Mouse (Mus musculus) liver, embryonic 11.5 days (tissue): ENCODE measurements around the gene Ntf3. TPM values are rescaled to one million over a fixed set of nuclear protein-coding genes. Genes with fewer than 3 reads are reported as not detected.

ENCODE experiments used
- ATAC-seq: fragments of 200-750 bp; cut with Nextera tagmentation; replicated peaks from 2 replicates; pipeline ENCODE4 v1.8.0; 2017; ENCODE audit warnings: moderate number of reproducible peaks, mild to moderate bottlenecking, moderate TSS enrichment, moderate library complexity; ENCODE audit not compliant: low FRiP score
- DNase-seq: peaks from one replicate; pipeline ENCODE4 v3.0.0-alpha.2; 2017; ENCODE audit warnings: low spot score
- H3K27ac ChIP-seq: fragments of 300-500 bp; sonication (generic); 2 replicates; pipeline ENCODE4 v1.5.1; 2014; ENCODE audit warnings: mild to moderate bottlenecking, low read depth, low read length, control low read depth
- H3K27me3 ChIP-seq: fragments of 300-500 bp; sonication (generic); replicated peaks from 2 replicates; pipeline ENCODE4 v1.6.1; 2014; ENCODE audit warnings: low read length, mixed read lengths; ENCODE audit not compliant: control insufficient read depth, insufficient read depth
- H3K36me3 ChIP-seq: fragments of 300-500 bp; sonication (generic); 2 replicates; pipeline ENCODE4 v1.6.1; 2014; ENCODE audit warnings: mild to moderate bottlenecking, low read length, moderate library complexity, mixed read lengths; ENCODE audit not compliant: control insufficient read depth, insufficient read depth
- H3K4me1 ChIP-seq: fragments of 300-500 bp; sonication (generic); replicated peaks from 2 replicates; pipeline ENCODE4 v1.6.1; 2014; ENCODE audit warnings: low read length, mixed read lengths; ENCODE audit not compliant: control insufficient read depth, insufficient read depth
- H3K4me2 ChIP-seq: fragments of 300-500 bp; sonication (generic); 2 replicates; pipeline ENCODE4 v1.6.1; 2014; ENCODE audit warnings: mild to moderate bottlenecking, control low read depth, moderate library complexity
- H3K4me3 ChIP-seq: fragments of 300-500 bp; sonication (generic); 2 replicates; pipeline ENCODE4 v1.5.1; 2014; ENCODE audit warnings: low read depth, low read length, control low read depth
- H3K9ac ChIP-seq: fragments of 300-500 bp; sonication (generic); 2 replicates; pipeline ENCODE4 v1.6.1; 2014; ENCODE audit warnings: low read depth, low read length, control low read depth
- H3K9me3 ChIP-seq: fragments of 300-500 bp; sonication (generic); 2 replicates; pipeline ENCODE4 v1.6.1; 2016; ENCODE audit warnings: low read length, inconsistent platforms, mixed read lengths; ENCODE audit not compliant: control insufficient read depth
- WGBS: fragments of 180-500 bp; shearing (Covaris S2); extraction: QIAGEN DNeasy Blood & Tissue Kit; methylation state at CpG from one replicate; pipeline ENCODE4 v1.1.7; 2014; 5-methylcytosine and 5-hydroxymethylcytosine counted together
- polyA plus RNA-seq: library from polyadenylated mRNA; unstranded; fragments of >200 nt; fragmentation: Nextera tagmentation; extraction: Ambion mirVana; gene quantifications from 2 replicates; pipeline ENCODE4 v1.2.1, GENCODE M21; 2014

Ntf3 gene
- polyA plus RNA-seq, 1 experiment from 2014 or later = 6.2 TPM

DNA sequence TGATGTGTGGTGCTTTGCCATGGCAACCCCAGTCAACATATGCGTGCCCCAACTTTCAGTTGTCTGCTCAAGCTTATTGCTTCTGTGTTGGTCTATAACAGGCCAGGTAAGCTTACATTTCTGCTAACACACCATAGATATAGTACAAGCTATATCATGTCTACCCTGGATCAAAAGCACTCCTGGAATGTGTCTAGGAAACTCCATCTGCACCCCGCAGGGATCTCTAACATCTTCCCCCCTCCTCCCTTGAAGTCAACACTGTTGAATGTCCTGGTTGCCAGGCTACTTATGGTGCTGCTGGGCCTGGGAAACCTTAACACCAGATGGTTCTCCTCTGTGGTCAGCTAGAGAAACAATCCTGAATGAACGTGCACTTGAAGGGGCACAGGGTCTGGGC, 24.0 kb downstream of the Ntf3 start:
- no peak for ATAC-seq
- Histone ChIP-seq H3K9ac (no peak overlapping the region), H3K36me3 (no peaks in the 10 kb centered on the region), H3K27me3 (no peaks in the 10 kb centered on the region), H3K27ac (no peak overlapping the region), H3K4me3 (no peak overlapping the region), H3K4me2 (no peak overlapping the region), H3K4me1 (no peaks in the 10 kb centered on the region; the same call in none of the 2 replicates), H3K9me3 (no peaks in the 10 kb centered on the region)
- WGBS = 71% methylated on average over 3 of the region's 3 CpGs
- DNase-seq = no peak

DNA sequence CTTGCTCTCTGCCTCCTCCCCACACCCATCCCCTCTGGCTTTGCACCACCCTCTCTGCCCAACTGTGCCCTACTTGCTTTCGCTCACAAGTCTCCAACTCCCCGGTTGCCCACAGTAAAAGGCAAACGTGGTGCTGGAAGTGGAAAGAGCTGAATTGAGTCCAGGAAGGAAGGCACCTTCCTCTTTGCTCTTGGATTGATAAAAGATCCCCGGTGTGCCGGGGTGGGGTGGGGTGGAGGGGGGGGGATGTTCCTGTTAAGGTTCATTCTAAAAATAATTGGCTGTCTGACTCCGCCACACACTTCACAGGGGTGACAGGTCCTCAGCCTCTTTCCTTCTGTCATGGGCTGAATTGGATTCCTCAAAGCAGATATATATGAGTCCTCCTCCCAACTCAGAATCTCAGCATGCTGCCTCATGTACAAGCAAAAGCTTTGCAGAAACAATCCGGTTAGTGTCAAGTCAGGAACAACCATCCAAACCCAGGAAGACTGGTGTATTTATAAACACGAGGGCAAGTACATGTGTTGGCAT, 24.6 kb downstream of the Ntf3 start:
- H3K36me3 ChIP-seq = no peaks in the 10 kb centered on the region
- no peak overlapping the region for H3K4me3 ChIP-seq
- DNase-seq = no peak
- ATAC-seq = no peak
- H3K9ac ChIP-seq = no peak overlapping the region
- H3K27me3 ChIP-seq = no peaks in the 10 kb centered on the region
- no peaks in the 10 kb centered on the region; the same call in none of the 2 replicates for H3K4me1 ChIP-seq
- H3K4me2 ChIP-seq = no peak overlapping the region
- WGBS = 38% methylated on average over 8 of the region's 8 CpGs
- H3K27ac ChIP-seq = no peak overlapping the region
- no peaks in the 10 kb centered on the region for H3K9me3 ChIP-seq

DNA sequence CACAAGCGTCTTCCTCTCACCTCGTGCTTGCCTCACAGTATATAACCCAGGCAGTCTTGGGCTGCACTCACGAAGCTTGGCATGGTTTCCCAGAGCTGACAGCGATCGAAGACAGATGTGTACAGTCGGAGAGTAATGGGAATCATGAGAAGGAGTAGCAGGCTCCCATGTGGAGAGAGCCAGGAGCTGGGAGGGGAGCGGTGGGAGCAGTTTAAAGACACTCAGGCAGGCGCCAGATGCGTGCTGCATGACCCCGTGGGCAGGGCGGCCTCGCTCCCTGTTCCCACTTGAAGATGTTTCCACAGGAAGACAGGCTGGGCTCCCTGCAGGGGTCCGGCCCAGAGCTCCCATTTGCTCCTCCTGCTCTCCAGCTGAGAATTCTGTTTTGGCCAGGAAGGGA, 25.2 kb downstream of the Ntf3 start:
- H3K4me3 ChIP-seq = no peak overlapping the region
- H3K4me2 ChIP-seq = no peak overlapping the region
- 43% methylated on average over 13 of the region's 13 CpGs for WGBS
- ATAC-seq (no peak), DNase-seq (no peak)
- no peak overlapping the region for H3K9ac ChIP-seq
- no peak overlapping the region for H3K27ac ChIP-seq
- H3K9me3 ChIP-seq = no peaks in the 10 kb centered on the region
- no peaks in the 10 kb centered on the region for H3K36me3 ChIP-seq
- H3K27me3 ChIP-seq = no peaks in the 10 kb centered on the region
- H3K4me1 ChIP-seq = no peaks in the 10 kb centered on the region; the same call in none of the 2 replicates

DNA sequence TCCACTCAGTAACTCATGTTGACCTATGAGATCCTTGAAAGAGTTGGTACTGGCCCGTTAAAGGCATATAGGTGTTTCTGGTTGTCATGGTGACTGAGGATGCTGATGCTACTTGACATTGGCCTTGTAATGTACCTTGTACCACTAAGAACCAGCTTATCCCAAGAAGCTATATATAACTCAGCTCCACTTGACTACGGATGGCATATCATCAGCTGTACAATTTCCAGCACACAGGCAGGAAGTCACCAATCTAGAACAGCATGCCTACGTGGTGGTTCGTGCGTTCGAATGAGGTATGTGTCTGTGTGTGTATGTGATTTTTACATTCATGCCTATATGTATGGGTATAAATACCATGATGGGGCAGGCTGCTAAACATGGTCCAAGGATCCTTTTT, 25.7 kb downstream of the Ntf3 start:
- no peaks in the 10 kb centered on the region for H3K36me3 ChIP-seq
- H3K27me3 ChIP-seq = no peaks in the 10 kb centered on the region
- H3K27ac ChIP-seq = no peak overlapping the region
- ATAC-seq = no peak
- no peaks in the 10 kb centered on the region; the same call in none of the 2 replicates for H3K4me1 ChIP-seq
- WGBS = 74% methylated on average over 6 of the region's 6 CpGs
- H3K9ac ChIP-seq = no peak overlapping the region
- DNase-seq = no peak
- no peak overlapping the region for H3K4me2 ChIP-seq
- H3K4me3 ChIP-seq = no peak overlapping the region
- H3K9me3 ChIP-seq = no peaks in the 10 kb centered on the region

DNA sequence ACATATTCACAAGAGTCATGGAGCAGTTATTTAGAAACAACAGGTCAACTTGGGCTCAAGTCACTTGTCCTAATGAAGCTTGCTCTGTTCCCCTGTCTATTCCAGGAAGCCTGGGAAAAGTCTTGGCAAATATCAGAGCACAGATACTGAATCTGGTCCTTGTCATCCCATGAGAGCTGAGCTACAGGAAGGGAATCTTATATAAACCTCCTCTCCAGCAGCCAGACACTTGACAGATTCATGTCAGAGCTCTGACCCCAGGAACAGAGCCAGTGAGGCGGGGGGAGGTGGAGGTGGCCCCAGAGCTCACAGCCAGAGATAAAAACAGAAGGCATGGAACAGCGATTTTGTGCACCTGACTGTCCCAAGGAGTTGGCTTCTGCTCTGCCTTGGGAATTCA, 26.3 kb downstream of the Ntf3 start:
- Histone ChIP-seq H3K9ac (no peak overlapping the region), H3K27me3 (no peaks in the 10 kb centered on the region), H3K9me3 (no peaks in the 10 kb centered on the region), H3K4me1 (no peaks in the 10 kb centered on the region; the same call in none of the 2 replicates), H3K4me3 (no peak overlapping the region), H3K36me3 (no peaks in the 10 kb centered on the region), H3K27ac (no peak overlapping the region), H3K4me2 (no peak overlapping the region)
- no peak for ATAC-seq
- WGBS = 63% methylated on average over 2 of the region's 2 CpGs
- DNase-seq = no peak

DNA sequence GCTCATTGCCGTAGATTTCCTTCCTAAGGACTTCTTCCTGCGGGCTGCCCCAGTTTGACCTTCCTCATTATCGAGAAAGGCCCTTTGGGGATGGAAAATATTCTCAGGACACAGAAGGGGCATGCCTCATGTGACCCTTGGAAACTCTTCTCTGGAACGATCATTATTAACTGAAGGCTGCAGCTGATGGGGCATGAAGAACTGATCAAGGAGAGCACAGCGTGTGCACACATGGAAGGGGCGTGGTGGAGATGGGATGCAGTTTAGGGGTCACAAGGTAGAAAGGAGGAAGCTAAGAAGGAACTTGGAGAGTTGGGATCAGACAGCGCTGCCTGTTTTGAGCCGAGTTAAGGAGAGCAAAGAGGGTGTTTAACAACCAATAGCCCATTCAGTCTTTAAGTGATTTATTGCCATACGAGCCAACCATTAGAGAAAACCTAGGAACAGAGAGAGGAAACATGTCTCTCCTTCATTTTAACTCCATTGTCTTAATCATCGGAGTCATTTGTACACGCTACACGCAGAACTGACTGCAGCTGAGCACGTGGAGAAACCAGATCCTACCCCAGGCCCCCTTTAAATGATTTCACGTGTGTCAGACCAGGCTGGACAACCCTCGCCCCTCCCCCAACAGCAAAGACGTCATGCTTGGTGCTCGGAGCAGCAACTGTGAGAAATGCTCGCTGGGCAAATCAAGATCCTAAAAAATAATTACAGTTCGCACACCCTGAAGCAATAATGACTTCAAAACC, 32.4 kb downstream of the Ntf3 start:
- H3K9me3 ChIP-seq = no peaks in the 10 kb centered on the region
- WGBS = 73% methylated on average over 19 of the region's 19 CpGs
- no peak for ATAC-seq
- no peaks in the 10 kb centered on the region for H3K36me3 ChIP-seq
- DNase-seq = no peak
- H3K27me3 ChIP-seq = no peaks in the 10 kb centered on the region
- H3K4me2 ChIP-seq = no peak overlapping the region
- H3K27ac ChIP-seq = no peak overlapping the region
- H3K4me1 ChIP-seq = no peaks in the 10 kb centered on the region
- no peak overlapping the region for H3K4me3 ChIP-seq
- H3K9ac ChIP-seq = no peak overlapping the region

DNA sequence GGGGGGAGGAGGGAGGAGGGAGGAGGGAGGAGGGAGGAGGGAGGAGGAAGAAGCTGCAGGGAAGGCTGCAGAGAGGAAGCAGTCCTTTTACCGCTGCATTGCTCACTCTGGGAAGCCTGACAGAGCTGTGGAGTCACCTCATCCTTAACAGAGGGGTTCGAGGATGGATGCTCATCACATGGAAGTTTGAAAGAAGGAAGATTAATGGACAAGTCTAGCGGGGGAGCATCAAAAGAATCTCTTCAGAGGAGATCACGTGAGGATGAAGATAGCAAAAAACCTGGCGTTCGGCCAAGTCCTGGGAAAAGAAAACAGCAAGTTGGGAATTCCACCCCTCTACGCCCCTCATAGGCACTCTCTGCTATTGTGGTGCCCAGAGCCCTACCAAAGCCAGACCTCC, 38.5 kb downstream of the Ntf3 start:
- Histone ChIP-seq H3K27me3 (no peaks in the 10 kb centered on the region), H3K27ac (no peak overlapping the region), H3K4me3 (no peak overlapping the region), H3K36me3 (no peaks in the 10 kb centered on the region), H3K9me3 (no peaks in the 10 kb centered on the region), H3K4me2 (no peak overlapping the region), H3K4me1 (no peaks in the 10 kb centered on the region), H3K9ac (no peak overlapping the region)
- WGBS = 57% methylated on average over 7 of the region's 7 CpGs
- DNase-seq (no peak), ATAC-seq (no peak)

DNA sequence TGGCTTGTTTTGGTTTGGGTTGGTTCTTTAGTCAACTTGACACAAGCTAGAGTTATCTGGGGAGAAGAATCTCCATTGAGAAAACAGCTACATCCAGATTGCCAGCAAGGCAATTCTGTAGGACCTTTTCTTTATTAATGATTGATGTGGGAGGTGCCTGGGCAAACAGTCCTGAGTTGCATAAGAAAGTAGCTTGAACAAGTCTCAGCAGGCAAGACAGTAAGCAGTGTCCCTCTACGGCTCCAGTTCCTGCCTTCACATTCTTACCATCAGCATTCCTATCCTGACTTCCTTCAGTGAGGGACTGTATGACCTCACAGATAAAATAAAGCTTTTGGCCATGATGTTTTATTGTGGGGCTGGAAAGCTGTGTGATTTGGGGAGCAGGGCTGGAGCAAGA, 48.5 kb downstream of the Ntf3 start:
- Histone ChIP-seq H3K27me3 (no peaks in the 10 kb centered on the region), H3K4me2 (no peak overlapping the region), H3K4me1 (peaks cover 3% of the 10 kb centered on the region), H3K4me3 (no peak overlapping the region), H3K27ac (no peak overlapping the region), H3K9me3 (no peaks in the 10 kb centered on the region), H3K9ac (no peak overlapping the region), H3K36me3 (no peaks in the 10 kb centered on the region)
- no peak for DNase-seq
- 64% methylated on average over 1 of the region's 1 CpGs for WGBS
- ATAC-seq = no peak

DNA sequence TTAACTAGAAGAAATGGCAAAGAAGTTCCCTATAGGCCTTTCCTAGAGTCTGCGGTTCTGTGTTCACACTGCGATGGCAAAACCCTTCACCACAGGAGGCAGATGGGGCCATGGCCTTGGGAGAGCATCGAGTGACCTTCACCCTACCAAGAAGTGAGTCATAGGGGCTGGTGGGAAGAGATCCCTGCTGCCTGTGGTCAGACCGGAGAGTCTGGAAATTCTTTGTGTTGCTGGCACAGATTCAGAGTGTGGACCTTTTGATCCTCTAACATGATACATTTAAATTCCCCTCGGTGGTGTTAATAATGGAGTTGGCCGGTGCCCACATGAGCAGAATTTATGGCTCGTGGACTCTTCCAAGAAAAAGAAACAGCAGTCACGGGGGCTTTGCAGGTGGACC, 49.5 kb downstream of the Ntf3 start:
- Histone ChIP-seq H3K4me3 (no peak overlapping the region), H3K27me3 (no peaks in the 10 kb centered on the region), H3K36me3 (no peaks in the 10 kb centered on the region), H3K4me1 (peaks cover 3% of the 10 kb centered on the region), H3K27ac (no peak overlapping the region), H3K9me3 (no peaks in the 10 kb centered on the region), H3K9ac (no peak overlapping the region), H3K4me2 (no peak overlapping the region)
- DNase-seq = no peak
- 83% methylated on average over 8 of the region's 8 CpGs for WGBS
- ATAC-seq = no peak
